ENCODE assay signal across 9 mouse cellular contexts in the genomic region with DNA sequence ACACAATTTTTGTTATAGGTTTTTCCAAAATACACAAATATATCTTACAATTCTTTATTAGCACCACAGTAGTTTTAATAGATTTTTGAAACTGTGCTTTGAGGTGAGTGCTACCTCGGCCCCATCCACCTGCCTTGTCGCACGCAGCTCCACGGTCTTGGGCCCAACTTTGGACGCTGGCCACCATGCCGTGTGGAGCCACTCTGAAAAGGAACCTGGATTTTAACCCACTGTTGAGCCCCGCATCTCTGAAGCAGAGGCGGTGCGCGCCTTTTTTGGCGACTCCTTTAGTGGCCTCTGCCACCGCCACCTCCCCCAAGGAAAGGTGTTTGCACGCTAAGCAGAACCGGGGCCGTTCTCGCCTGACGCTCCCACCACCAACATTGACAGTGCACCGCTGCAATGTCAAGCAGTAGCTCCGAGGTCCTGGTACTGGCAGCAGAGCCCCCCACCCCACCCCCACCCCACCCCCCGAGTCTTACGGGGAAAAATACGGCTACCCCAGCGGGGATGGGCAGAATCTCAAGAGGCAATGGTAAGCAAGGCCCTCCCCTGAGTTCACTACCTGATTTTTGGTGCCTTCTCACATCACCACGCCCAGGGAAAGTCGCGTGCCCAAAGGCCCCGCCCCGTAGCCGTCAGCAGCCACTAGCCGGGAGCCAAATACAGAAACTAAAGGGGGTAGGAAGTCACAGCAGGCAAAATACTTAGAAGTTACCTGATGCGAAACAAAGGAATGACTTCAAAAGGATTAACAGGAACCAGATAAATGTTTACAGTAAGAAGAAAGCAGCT. TPM values are rescaled to one million over a fixed set of nuclear protein-coding genes. Genes with fewer than 3 reads are reported as not detected.
DNase-seq lines count a peak whose midpoint lies in the region; ATAC-seq and TF ChIP-seq lines count a peak whose summit lies in the region.
"Had no signal": no experiment of that assay in that cellular context is flagged by ENCODE, and none has a peak within 500 bp of the region (broad histone marks: within the 10 kb centered on the region; RNA-seq: fewer than 3 reads in every experiment).

No protein-coding gene starts in this region.

- H3K4me3 ChIP-seq in intestine, postnatal 0 days (ENCODE audit: low read depth, low read length) = peak overlapping the region; percentile 35

- H3K4me1 ChIP-seq in intestine, postnatal 0 days (replicated peaks; ENCODE audit: control insufficient read depth, insufficient read depth, low read length) = no peaks in the 10 kb centered on the region

- no peaks in the 10 kb centered on the region for H3K27me3 ChIP-seq in intestine, postnatal 0 days (replicated peaks; ENCODE audit: control insufficient read depth, insufficient read depth, low read length)

- no peak for TF ChIP-seq CTCF in intestine, postnatal 0 days (IDR thresholded peaks at IDR 0.05; ENCODE audit: low read depth)

- no peaks in the 10 kb centered on the region for H3K36me3 ChIP-seq in intestine, postnatal 0 days (ENCODE audit: control insufficient read depth, insufficient read depth)

- peak; percentile 2 for DNase-seq in right cerebral cortex, postnatal 4 days
- DNase-seq in right cerebral cortex, postnatal 36 days (ENCODE audit: low spot score in 2 of 2) = no peak
- peak; percentile 32 for DNase-seq in lung, postnatal 36 days
- DNase-seq in spleen, adult 18-20 months = peak; percentile 12 to 38
- DNase-seq in layer of hippocampus, adult 11-12 months (ENCODE audit: low spot score) = no peak
- DNase-seq in gastrocnemius, postnatal 36 days = no peak

- WGBS in intestine, postnatal 0 days = 5% methylated on average over 31 of the region's 31 CpGs

- H3K27ac ChIP-seq in intestine, postnatal 0 days (ENCODE audit: low read depth, low read length) = no peak overlapping the region

- peak; percentile 54; the same call in 1 of the 2 replicates for ATAC-seq in erythroid progenitor cell, adult 5-6 weeks (replicated peaks; ENCODE audit: low FRiP score, poor library complexity, severe bottlenecking)
- ATAC-seq in intestine, postnatal 0 days = peak; percentile 51

- H3K9me3 ChIP-seq in intestine, postnatal 0 days (ENCODE audit: control insufficient read depth) = no peaks in the 10 kb centered on the region

- peak overlapping the region; percentile 22; the same call in 1 of the 2 replicates for H3K9ac ChIP-seq in intestine, postnatal 0 days (ENCODE audit: low read depth, low read length)

- intact Hi-C loops in gastrocnemius, postnatal 36 days (cut with DNase I) = no loop called here

- H3K4me2 ChIP-seq in intestine, postnatal 0 days (replicated peaks; ENCODE audit: low read depth) = peak overlapping the region; percentile 71

RNA-seq across cellular contexts. Expression of a gene that starts 13.4 kb away (rescaled TPM):
- 1.8 and 2.1 TPM in 2 replicates for total RNA-seq in erythroid progenitor cell, adult 5-6 weeks (2015; ENCODE audit: low replicate concordance)
- total RNA-seq in erythroid progenitor cell, adult 5-6 weeks (2017; ENCODE audit: low replicate concordance) = 2.4 TPM in 1 of 2 replicates, not detected in the other
- polyA plus RNA-seq in intestine, postnatal 0 days (2015; fragmentation: Nextera tagmentation; extraction: Ambion mirVana) = 1.7 and 1.8 TPM in 2 replicates
- under 1 TPM; 0.54 to 0.69 TPM for total RNA-seq in gastrocnemius, postnatal 36 days (2021)

RNA-seq across cellular contexts. Expression of a gene that starts 52.9 kb away (rescaled TPM):
- 1.1 and 1.3 TPM in 2 replicates for total RNA-seq in erythroid progenitor cell, adult 5-6 weeks (2015; ENCODE audit: low replicate concordance)
- 8.5 TPM in 1 of 2 replicates, not detected in the other for total RNA-seq in erythroid progenitor cell, adult 5-6 weeks (2017; ENCODE audit: low replicate concordance)
- 4.6 and 4.9 TPM in 2 replicates for polyA plus RNA-seq in intestine, postnatal 0 days (2015; fragmentation: Nextera tagmentation; extraction: Ambion mirVana)
- under 1 TPM; 0.49 to 0.74 TPM for total RNA-seq in gastrocnemius, postnatal 36 days (2021)

RNA-seq across cellular contexts. Expression of a gene that starts 58.5 kb away (rescaled TPM):
- total RNA-seq in erythroid progenitor cell, adult 5-6 weeks (2015; ENCODE audit: low replicate concordance) = not detected in 2 replicates
- total RNA-seq in erythroid progenitor cell, adult 5-6 weeks (2017; ENCODE audit: low replicate concordance) = not detected in 2 replicates
- polyA plus RNA-seq in intestine, postnatal 0 days (2015; fragmentation: Nextera tagmentation; extraction: Ambion mirVana) = not detected in 2 replicates
- total RNA-seq in gastrocnemius, postnatal 36 days (2021) = not detected
- polyA plus RNA-seq: cortical plate, adult 2 months had no signal

Comparison
In these comparisons a context has a peak if more than half of its experiments do, and no peak if none do; other contexts are left out.
1. DNase-seq: peak in right cerebral cortex, postnatal 4 days (single experiment), lung, postnatal 36 days (single experiment) and spleen, adult 18-20 months (2 of 2); none in right cerebral cortex, postnatal 36 days (0 of 2), layer of hippocampus, adult 11-12 months (single experiment) and gastrocnemius, postnatal 36 days (0 of 2).